Mouse (Mus musculus) adrenal gland, postnatal 14 days (tissue): ENCODE data around the gene Ppp1r26. TPM values are rescaled to one million over a fixed set of nuclear protein-coding genes. Genes with fewer than 3 reads are reported as not detected.
"Not testable (repeated sequence)": the region's sequence is repeated elsewhere in the genome, so short reads cannot be mapped to it uniquely, and the experiment has no call there.

Experiments used
- DNase-seq: peaks from one replicate; pipeline ENCODE4 v3.0.0; 2021; ENCODE audit warnings: mixed read lengths
- total RNA-seq: library from RNA; stranded (reverse); gene quantifications from 2 replicates; pipeline ENCODE4 v1.2.3, GENCODE M21; 2021

Ppp1r26 gene
- total RNA-seq, 1 experiment from 2014 or later: 5.9 TPM

DNA sequence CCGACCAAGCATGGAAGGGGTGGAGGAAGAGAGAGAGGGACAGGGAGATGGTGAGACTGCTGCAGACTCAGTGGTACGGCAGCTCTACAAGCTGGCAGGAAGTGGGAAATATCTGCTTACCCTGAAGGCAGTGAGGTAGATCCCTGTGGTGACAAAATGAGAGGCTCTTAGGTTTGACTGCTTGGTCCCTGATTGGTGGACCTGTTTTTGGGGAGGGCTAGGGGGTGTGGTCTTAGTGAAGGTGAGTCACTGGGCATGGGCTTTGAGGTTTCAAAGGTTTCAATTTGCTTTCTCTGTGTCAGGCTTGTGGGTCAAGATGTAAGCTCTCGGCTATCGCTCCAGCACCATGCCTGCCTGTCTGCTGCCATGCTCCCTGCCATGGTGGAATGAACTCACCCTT, 1.5 kb upstream of the Ppp1r26 start:
- no peak for DNase-seq

GRCm38 (mm10) chr2:28446181-28446514, 452 bp upstream of the Ppp1r26 start:
- no peak for DNase-seq

DNA sequence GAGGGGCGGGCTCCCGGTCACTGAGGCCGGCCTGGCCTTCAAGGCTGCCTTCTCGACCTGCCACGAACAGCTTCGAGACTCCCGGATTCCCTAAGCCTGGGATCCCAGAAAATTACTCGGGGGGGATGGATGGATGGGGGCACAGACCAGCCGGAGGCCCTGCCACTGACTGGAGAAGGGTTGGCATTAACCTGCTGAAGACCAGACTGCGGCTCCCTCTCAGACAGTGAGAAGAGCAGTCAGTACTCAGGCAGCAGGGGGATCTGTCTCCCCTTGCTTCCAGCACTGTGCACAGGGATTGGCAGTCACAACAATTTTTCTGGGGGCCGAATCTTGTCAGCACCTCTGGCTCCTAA, 693 bp downstream of the Ppp1r26 start:
- DNase-seq: no peak

DNA sequence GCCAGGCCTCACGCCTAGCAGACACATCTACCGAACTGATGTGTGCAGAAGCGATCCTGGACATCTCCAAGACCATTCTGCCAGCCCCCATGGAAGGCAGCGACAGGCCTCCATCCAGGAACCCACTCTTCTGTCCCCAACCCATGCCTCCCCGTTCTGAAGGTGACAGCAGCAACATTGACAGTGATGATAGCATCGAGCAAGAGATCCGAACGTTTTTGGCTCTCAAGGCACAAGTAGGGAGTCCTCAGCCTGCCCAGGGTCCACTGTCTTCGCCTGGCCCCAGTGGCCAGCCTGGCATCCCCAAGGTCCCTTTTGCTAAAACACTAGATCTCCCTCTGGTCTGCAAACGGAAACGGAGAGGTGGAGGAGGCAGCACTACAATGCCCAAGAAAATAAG, 5.1 kb downstream of the Ppp1r26 start:
- no peak for DNase-seq

DNA sequence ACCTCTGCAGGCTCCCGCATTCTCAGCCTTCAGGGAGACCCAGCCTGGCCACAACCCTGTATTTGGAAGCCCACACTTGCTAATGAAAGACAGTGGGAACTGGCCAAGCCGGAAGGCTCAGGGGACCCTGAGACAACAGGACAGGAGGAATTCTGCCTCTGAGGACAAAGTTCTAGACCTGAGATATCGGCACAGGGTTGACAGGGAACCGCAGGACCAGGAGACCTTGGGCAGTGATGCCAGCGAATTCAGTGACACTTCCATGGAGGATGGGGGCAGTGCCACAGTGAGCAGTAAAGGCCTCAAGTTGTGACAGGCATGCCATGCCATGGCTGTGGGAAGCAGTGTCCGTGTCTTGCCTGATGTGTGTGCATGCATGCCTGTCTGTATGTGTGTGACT, 6.9 kb downstream of the Ppp1r26 start:
- DNase-seq: no peak

GRCm38 (mm10) chr2:28456616-28457015, 10.0 kb downstream of the Ppp1r26 start:
- no peak for DNase-seq

- DNase-seq: peak; percentile 64
These were observed 17.3 kb downstream of the Ppp1r26 start for GRCm38 (mm10) chr2:28463919-28464318.

DNA sequence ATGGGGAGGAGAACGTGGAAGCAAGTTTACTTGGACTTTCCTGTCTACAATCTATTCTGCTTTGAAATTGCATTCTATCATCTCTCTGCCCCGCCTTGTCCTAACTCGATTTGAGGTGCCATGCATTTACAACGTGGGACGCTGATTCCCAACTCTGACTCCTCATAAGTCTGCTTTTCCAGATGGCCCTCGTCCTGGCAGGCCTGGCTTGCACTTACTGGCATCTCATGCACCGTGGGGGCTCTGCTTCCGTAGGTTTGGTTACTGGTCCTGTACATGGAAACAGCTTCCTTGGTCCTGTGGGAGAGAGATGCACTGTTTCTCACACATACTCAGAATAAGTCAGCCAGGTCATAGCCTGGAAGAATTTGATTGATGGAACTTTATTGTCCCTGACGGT, 18.3 kb downstream of the Ppp1r26 start:
- no peak for DNase-seq

- DNase-seq: peak; percentile 84
These were observed 19.4 kb downstream of the Ppp1r26 start, which contains the start of gene 1700007K13Rik for GRCm38 (mm10) chr2:28465836-28466518. TSS of gene 1700007K13Rik (minus strand) at chr2:28466332.

- peak; percentile 94 for DNase-seq
These were observed 21.4 kb downstream of the Ppp1r26 start, which contains the start of gene Mrps2 for GRCm38 (mm10) chr2:28467860-28468485. TSS of gene Mrps2 (plus strand) at chr2:28468066.

GRCm38 (mm10) chr2:28468486-28469225, 22.1 kb downstream of the Ppp1r26 start:
- peak; percentile 32 for DNase-seq

DNA sequence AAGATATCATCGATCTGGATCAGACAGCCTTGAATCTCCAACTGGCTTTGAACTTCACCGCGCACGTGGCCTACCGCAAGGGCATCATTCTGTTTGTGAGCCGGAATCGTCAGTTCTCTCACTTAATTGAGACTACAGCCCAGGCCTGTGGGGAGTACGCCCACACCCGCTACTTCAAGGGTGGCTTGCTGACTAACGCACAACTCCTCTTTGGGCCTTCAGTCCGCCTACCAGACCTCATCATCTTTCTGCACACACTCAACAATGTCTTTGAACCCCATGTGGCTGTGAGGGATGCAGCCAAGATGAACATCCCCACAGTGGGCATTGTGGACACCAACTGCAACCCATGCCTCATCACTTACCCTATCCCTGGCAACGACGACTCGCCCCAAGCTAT, 22.9 kb downstream of the Ppp1r26 start:
- DNase-seq: no peak

DNA sequence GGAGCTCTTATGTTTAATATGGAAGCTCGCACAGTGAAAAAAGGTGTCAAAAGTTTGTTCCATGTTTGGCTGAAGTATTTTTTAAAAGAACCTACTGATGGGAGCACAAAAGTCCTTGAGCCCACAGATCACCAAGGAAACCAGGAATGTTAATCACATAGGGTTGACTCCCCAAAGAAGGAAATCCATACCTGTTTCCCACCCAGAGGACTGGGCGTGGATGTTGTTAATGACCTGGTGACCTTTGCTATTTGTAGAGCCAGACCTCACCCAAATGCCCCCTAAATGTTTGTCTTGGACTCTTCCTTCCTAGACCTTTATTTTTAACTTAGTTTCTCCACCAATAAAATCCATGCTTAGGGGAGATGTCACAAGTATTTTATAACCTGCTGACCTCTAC, 24.0 kb downstream of the Ppp1r26 start:
- no peak for DNase-seq

DNA sequence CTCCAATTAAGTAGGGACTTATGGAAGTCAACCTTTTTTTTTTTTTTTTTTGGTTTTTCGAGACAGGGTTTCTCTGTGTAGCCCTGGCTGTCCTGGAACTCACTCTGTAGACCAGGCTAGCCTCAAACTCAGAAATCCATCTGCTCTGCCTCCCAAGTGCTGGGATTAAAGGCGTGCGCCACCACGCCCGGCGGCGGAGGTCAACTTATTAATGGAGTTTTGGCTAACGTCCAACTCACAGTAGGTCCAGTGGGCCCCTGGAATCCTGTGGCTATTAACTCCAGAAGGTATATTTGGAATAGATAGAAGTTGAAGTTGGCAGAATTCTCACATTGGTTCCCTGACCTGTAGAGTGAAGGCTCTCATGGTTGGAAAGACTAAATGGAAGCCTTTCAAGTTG, 25.4 kb downstream of the Ppp1r26 start:
- DNase-seq: not testable (repeated sequence)

DNA sequence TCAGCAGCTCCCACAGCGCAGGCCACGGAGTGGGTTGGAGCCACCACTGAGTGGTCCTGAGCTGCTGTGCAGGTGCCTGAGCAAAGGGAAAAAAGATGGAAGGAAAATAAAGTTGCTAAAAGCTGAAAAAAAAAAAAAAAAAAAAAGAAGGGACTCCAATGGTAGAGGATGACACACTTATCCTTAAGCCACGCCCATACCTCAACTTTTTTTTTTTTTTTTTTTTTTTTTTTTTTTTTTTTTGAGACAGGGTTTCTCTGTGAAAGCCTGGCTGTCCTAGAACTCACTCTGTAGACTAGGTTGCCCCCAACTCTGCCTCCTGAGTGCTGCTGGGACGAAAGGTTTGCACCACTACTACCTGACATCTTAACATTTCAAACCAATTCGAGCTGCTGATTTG, 31.4 kb downstream of the Ppp1r26 start:
- DNase-seq: not testable (repeated sequence)

DNA sequence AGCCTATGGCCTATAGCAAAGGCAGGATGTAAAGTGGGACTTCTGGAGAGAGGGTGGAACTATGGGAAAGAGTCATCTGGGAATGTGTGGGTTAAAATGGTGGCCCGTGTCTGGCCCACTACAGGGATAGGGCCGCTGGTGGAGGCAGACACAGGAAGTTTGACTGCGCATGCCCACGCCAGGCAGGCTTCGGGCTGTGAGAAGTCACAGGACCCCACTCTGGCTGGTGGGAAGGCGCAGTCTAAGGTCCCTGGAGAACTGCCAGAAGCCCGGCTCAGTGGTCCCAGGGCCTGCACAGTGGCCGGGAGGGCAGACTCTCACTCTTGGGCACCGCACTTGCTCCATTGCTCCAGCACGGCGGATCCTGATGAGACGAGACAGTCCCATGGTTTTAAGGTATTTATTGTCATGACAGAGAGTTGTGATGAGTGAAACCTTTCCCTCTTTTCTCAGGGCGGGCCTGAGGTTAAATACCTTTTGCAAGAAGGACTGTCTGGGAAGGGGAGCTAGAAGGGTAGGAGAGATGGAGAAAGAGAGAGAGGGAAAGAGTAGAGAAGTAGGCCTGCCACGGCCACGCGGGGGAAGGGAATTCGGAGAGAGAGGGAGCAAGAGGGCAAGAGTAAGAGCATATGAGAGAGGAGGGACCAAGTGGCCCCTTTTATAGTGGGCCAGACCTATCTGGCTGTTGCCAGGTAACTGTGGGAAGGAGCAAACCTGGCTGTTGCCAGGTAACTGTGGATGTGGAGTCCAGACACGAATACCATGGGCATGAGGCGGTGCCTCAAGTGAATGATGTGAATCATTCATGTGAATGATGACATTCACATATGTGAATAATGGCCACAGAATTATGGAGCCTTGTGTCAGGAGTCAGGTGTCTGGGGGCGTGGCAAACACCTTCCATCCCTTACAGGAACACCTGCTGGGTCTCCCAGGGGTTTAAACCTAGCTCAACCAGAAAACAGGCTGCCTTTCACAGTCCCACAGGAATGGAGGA, 32.9 kb downstream of the Ppp1r26 start:
- no peak for DNase-seq

GRCm38 (mm10) chr2:28483861-28484260, 37.3 kb downstream of the Ppp1r26 start:
- no peak for DNase-seq

DNA sequence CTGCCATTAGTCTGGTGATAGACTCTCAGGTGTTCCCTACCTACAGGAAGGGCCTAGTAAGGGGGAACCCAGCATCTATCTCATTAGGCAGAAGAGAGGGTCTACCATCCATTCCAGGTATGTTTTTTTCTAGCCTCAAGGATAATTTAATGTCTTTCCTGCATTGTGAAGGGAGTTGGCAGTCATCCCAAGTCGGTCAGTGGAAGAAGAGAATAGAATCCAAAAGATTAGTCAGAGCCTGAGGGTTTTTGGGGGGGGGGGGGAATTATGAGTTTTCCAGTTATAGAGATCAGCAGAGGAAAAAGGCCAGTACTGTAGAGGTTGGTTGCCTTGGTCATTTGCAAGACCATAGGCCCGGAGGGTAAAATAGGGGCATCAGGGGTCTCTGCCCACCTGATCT, 47.9 kb downstream of the Ppp1r26 start:
- peak; percentile 37 for DNase-seq

- peak; percentile 45 for DNase-seq
These were observed 48.7 kb downstream of the Ppp1r26 start for GRCm38 (mm10) chr2:28495207-28495756.

DNA sequence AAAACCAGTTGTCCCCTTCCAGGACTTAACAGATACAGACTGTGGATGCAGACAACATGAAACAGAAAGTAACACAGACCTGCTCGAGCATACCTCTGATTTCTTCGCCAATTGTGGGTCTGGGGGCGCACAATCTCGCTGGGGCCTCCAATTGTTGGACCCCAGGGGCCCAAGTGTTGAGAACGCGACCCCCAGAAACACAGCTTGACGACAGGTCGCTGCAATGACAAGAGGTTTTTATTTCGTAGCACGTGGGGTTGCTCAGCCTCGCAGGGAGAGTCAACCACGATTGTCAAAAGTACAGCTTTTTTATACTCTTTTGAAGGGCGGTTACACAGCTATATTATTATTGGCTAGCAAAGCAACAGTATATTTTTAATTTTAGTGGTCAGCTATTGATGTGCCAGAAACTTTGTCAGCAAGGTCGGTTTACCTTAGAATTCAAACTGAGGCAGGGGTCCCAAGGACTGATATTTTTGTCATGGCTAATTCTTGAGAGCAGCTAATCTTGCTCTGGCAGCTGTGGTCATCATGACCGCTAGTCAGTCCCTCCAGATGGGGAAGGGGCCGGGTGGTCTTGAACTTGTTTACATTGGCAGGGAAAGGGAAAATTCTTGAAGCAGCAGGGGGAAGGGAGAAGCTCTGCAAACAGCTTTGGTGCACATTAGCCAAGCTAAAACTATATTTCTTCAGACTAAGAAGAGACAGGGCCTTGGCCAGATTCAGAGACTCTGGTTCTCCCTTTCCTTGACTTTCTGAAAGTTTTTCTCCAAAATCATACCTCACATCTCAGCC, 49.4 kb downstream of the Ppp1r26 start:
- DNase-seq: no peak

DNA sequence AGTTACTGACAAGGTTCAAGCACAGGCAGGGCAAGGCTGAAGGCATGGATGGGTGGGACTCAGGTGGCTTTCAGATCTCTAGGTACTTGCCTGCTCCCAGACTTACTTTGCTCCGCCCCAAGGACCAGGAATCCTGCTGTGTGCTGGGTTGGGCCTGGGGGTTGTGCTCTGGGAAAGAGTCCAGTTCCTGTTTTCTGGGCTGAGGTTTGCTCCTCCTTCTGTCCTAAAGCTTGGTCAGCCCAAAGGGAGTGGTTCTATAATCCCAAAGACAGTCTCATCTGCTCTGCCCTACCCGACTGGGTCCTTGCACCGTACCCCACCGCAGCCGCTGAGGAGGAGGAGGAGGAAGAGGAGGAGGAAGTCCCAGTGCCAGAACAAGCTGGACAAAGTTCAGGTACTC, 50.1 kb downstream of the Ppp1r26 start, which contains the start of gene Gbgt1:
Gbgt1 (plus strand) TSS at position 221 of the 400 bp plus-strand sequence.
- DNase-seq: no peak
